Mouse (Mus musculus): Measurements from ENCODE around the gene Casq2.

GRCm38 (mm10) chr3:102184721-102185120 is 98.5 kb downstream of the Casq2 start:
- TF ChIP-seq CTCF (IDR thresholded peaks at IDR 0.05): no peak
- no peak for TF ChIP-seq POLR2A (IDR thresholded peaks at IDR 0.05; ENCODE audit: insufficient read depth, low read depth, low read length)
- TF ChIP-seq EP300 (IDR thresholded peaks at IDR 0.05; ENCODE audit: insufficient read depth, low read depth, low read length): no peak
